Mouse (Mus musculus) megakaryocyte, adult 5-6 weeks (primary cell): ENCODE measurements around the gene Ermap. TPM values are rescaled to one million over a fixed set of nuclear protein-coding genes. Genes with fewer than 3 reads are reported as not detected.

ENCODE experiments used
- ATAC-seq: 2 replicates; pipeline ENCODE4 v1.8.0; 2016; ENCODE audit warnings: mild to moderate bottlenecking, inconsistent platforms; ENCODE audit not compliant: poor library complexity, severe bottlenecking
- total RNA-seq, 2 experiments: library from RNA; stranded (forward) in 1 of 2; stranded (reverse) in 1 of 2; fragments of 153-499, 151-499 nt in 1 of 2; fragments of 221-1000, 200-1000 nt in 1 of 2; gene quantifications; 2 replicates each; pipeline versions ENCODE4 v1.2.3 to v1.2.4; 2015 to 2017

Gene Ermap
- 4.4 and 10.0 TPM in 2 replicates for total RNA-seq (2015)
- total RNA-seq (2017) = 3.7 and 8.2 TPM in 2 replicates

GRCm38 (mm10) chr4:119189864-119190263, at the start of gene Ermap:
Ermap (minus strand) TSS chr4:119190011.
- ATAC-seq = no peak

GRCm38 (mm10) chr4:119239181-119239682, 49.4 kb upstream of the Ermap start:
- ATAC-seq = peak; percentile 90

- no peak for ATAC-seq
Measured at GRCm38 (mm10) chr4:119238661-119239060, 48.9 kb upstream of the Ermap start.

- no peak for ATAC-seq
Measured at GRCm38 (mm10) chr4:119234348-119234747, 44.5 kb upstream of the Ermap start.

GRCm38 (mm10) chr4:119233256-119233901, 43.6 kb upstream of the Ermap start:
- ATAC-seq = peak; percentile 14

- ATAC-seq = peak; percentile 94
Measured at GRCm38 (mm10) chr4:119232410-119233255, 42.8 kb upstream of the Ermap start, which contains the start of the genes AU022252 and P3h1. AU022252 (minus strand) TSS chr4:119232712. P3h1 (plus strand) TSS chr4:119232915.

- no peak for ATAC-seq
Measured at GRCm38 (mm10) chr4:119226751-119227150, 36.9 kb upstream of the Ermap start.

- no peak for ATAC-seq
Measured at GRCm38 (mm10) chr4:119225719-119226118, 35.9 kb upstream of the Ermap start.

- ATAC-seq = no peak
Measured at GRCm38 (mm10) chr4:119224534-119224933, 34.7 kb upstream of the Ermap start.

- ATAC-seq = peak; percentile 85
Measured at GRCm38 (mm10) chr4:119223696-119224095, 33.9 kb upstream of the Ermap start.

GRCm38 (mm10) chr4:119218169-119218568, 28.4 kb upstream of the Ermap start, which contains the start of gene Tmem269:
Tmem269 (minus strand) TSS chr4:119218217.
- no peak; the same call in 1 of the 2 replicates for ATAC-seq

GRCm38 (mm10) chr4:119216667-119217066, 26.9 kb upstream of the Ermap start:
- ATAC-seq = no peak

- peak; percentile 67 for ATAC-seq
Measured at GRCm38 (mm10) chr4:119204672-119205071, 14.9 kb upstream of the Ermap start.

- ATAC-seq = no peak
Measured at GRCm38 (mm10) chr4:119198105-119198504, 8.3 kb upstream of the Ermap start.

- peak; percentile 19 for ATAC-seq
Measured at GRCm38 (mm10) chr4:119195582-119196320, 5.9 kb upstream of the Ermap start.

GRCm38 (mm10) chr4:119194909-119195581, 5.2 kb upstream of the Ermap start, which contains the start of gene Svbp:
Svbp (plus strand) TSS chr4:119195306.
- ATAC-seq = peak; percentile 95

GRCm38 (mm10) chr4:119192757-119193156, 2.9 kb upstream of the Ermap start:
- no peak for ATAC-seq

GRCm38 (mm10) chr4:119191273-119191672, 1.5 kb upstream of the Ermap start:
- ATAC-seq = no peak

- ATAC-seq = no peak
Measured at GRCm38 (mm10) chr4:119190618-119191017, 807 bp upstream of the Ermap start.

- ATAC-seq = no peak
Measured at GRCm38 (mm10) chr4:119189392-119189791, 419 bp downstream of the Ermap start.
